Mouse (Mus musculus): ENCODE results near the gene Prima1.

The Prima1 gene

GRCm38 (mm10) chr12:103150247-103150646, 91.7 kb downstream of the Prima1 start:
- DNase-seq = no peak
